Mouse (Mus musculus) cerebellum, postnatal 14 days (tissue): ENCODE measurements at regions not wholly inside any gene's neighbourhood (a gene's known extent, or its start where the extent isn't known, plus 50 kb on each side); places are given as distances from the start of the nearest gene placed in this dataset.
A peak's percentile ranks its signal among the peaks of the same experiment; 100 is the strongest.

Source experiments
- DNase-seq, 2 experiments: peaks; one replicate each; pipeline ENCODE4 v3.0.0; 2021; ENCODE audit warnings: mixed read lengths in 2 of 2

DNA sequence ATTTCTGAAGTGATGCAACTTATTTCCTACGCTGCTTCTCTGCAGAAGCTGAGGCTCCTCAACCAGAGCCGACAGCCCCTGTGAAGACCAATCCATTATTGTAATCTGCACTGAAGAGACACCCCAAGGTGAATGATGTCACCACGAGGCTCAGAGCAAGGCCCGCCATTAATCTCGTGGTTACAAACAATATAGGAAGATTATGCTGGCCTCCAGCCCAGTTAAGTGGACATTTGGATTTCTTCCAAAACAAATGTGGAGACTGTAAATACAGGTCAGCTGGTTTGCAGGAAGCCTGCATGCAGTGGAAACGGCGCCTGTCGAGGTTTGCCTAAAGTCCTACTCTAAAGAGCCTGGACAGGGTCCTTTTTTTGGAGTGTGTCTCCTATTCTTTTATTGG lies 390.6 kb upstream of the Zmiz1 start:
- peak; percentile 39 to 49 for DNase-seq

DNA sequence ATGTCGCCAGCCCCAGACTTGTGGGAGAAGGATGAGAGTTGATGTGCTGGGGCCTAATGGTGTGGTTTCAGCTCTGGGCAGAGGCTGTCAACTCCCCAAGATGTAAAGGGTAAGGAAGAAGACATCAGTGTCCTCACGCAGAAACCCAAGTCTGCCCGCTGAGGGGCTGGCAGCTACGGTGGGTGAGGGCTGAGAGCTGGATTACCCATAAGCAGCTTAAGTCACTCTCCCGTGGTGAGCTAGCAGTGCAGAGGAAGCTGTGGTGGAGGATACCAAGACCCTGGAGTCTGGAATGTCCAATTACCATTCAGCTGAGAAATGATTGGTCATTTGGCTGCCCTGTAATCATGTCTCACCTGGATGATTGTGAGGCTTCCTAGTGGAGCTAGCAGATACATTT lies 385.8 kb upstream of the Zmiz1 start:
- DNase-seq, result peak; percentile 54 to 75

DNA sequence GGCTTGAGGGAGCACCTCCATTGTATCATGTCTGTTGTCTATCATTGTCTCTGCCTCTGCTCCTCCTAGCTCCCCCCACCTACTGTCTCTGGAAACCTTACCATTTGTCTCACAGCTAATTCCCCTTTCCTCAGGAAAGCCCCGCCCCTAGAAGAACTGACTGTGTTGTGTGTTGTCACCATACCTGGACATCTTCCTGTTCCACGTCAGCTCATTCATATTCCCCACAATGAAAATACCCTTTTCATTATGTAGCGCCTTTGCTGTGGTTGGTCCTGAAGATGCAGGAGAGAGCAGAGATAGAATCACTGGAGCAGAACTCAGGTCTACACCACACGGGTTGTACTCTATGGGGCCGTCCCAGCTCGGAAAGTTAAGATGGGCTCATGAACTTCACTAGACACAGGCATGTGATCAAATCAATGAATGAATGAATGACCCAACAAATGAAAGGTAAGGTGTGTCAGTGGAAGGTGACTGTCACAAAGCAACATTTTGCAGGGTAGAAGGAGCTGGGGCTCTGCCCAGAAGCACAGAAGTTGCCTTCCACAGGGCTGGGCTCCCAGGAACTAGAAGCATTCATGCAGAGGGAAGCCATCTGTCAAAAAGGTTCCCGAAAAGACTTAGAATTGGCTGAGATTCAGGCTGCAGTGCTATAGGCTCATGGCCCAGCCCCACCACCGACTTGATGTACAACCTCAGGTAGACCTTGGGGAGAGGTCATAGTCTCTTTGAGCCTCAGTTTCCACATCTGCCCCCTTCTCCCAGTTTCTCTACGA lies 384.8 kb upstream of the Zmiz1 start:
- peak; percentile 91 to 96 for DNase-seq

DNA sequence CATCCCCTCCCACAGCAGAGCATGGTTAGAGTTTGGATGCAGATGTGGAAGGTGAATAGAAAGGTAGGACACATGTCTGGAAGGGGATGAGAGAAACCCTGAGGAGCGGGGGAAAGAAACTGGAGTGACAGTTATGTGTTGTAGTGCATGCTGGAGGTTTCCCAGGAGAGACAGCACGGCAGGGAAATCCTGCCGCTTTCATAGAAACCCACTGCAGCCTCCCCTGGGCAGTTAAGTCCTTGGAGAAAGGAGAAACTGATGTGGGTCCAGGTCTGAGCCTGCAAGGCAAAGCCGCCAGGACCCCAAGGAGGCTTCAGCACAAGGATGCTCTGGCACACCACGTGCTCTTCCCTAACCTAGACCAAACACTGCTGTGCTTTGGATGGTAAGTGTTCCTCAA lies 384.1 kb upstream of the Zmiz1 start:
- peak; percentile 40 to 64 for DNase-seq

DNA sequence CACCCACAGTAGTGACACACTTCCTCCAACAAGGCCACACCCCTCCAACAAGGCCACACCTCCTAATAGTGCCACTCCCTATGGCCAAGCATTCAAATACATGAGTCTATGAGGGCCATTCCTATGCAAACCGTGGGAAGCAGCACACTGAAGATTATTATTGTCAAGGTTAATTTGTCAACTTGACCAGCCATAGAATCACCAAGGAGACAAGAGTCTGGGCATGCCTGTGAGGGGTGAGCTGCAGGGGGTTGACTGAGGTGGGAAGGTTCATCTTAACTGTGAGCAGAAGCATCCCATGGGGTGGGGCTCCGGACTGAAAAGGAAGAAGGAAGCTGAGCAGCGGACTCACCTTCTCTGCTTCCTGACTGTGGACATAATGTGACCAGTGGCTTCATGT lies 378.6 kb upstream of the Zmiz1 start:
- DNase-seq, result no peak

DNA sequence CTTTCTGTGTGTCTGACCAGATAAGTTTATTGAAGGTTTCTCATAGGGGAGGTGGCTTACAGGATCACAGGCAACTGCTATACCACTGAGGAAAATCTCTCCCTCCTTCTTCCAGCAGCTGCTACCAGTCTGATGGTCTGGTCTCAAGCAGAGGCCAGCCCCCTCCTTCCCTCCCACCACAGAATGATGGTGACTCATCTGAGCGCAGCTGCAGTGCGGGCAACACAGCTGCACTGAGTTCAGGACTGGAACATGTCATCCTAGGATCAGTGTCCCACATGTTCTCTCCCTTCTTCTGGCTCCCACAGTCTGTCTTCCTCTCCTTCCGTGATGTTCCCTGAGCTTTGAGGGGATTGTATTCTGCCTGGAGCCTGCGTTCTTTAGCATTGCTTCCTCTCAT lies 375.1 kb upstream of the Zmiz1 start:
- no peak for DNase-seq

DNA sequence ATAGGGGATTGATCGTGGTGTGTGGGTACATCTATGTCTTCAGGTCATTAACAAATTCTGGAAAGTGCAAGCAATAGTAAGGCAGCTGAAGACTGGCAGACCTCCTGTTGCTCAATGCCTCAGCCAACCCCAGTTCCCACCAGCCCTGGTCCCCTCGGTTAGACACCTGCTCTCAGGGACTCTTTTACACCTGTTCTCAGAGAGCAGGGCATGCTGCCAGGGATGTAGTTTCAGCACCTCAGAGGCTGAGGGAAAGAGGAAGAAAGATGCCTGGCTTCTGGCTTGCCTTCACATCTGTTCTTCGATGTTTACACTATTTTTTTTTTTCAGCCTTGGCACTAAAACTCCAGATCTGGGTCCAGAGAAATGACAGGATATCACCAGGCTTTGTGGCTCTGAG lies 362.2 kb upstream of the Zmiz1 start:
- DNase-seq, result peak; percentile 49 to 58

DNA sequence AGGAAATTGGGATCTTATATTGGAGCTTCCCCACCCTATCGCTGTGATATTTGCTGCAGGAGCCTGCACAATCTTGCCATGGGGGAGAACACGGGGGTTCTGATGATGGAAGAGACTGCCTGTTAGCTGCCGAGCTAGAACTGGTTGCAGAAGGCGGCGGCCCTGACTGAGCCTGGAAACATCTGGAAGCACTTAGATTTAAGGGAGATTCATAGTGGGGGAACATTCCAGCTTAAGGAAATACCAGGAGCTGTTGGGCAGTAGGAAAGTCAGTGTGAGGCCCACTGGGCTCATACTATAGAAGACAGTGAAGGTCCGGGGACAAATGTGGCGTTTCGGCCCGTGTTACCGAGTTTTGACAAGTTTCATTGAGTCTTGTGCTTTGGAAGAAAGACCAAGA lies 353.6 kb upstream of the Zmiz1 start:
- DNase-seq, result no peak

DNA sequence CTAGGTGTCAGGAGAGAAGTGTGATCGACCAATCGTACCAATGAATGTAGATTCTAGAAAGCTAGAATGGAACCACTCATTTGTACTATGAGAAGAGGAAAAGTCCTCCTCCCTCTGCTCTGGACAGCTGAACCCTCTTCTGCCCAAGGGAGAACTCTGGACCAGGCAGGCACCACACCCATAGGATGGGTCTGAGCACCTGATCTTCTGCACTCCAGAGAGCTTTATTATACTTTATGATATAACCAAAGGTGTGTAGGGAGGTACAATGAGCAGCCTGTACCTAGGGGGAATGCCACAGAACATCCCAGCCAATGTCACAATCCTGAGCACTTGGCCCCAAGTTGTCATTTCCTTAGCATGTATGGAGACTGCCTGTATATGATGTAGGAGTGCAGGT lies 352.5 kb upstream of the Zmiz1 start:
- DNase-seq, result no peak

DNA sequence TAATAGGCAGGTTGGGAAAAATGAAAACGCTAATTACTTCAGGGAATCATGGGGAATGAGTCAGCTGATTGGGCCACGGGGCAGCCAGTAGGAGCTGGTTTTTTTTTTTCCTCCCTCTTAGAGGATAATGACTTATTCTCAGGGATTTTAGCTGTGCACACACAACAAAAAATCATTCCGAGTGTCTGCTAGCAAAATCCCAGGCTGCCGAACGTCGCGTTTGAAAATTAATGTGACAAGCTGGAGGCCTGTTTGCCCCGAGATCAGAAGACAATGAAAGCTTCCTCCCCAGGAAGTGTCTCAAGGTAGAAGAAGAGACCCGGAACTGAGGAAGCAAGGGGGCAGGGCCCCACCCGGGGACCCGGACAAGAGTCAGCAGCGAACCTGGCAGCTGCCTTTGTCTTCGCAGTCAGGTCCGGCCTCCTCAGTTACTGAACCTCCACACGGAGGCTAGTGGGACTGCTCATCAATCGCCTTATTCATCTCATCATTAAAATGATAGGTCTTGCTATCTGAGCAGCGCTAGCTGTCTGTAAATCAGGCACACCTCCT lies 350.8 kb upstream of the Zmiz1 start:
- no peak for DNase-seq

DNA sequence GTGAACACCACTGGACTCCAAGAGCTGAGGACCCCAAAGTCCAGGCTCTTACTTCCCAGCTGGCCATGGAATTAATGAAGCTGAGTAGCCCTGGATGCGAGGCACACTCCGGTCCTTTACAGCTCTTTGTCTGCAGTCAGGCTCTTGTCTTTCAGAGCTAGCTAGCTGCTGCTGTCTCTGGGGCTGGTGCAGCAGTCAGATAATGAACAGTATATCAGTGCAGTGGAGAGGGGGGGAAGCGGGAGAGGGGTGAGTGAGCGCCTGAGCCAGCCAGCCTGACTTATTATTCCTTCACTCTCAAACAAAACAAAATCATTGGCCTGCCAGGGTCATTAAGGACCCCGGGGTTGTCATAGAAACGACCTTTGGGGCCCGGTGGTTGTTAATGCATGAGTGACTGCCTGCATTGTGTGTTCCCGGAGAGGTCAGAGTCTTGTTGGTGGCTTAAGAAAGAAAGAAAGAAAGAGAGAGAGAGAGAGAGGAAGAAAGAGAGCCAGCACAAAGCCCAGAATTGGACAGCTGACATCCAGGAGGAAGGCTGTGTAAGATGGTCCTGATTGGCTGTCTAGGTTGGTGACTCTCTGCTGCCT lies 350.2 kb upstream of the Zmiz1 start:
- DNase-seq, result no peak

DNA sequence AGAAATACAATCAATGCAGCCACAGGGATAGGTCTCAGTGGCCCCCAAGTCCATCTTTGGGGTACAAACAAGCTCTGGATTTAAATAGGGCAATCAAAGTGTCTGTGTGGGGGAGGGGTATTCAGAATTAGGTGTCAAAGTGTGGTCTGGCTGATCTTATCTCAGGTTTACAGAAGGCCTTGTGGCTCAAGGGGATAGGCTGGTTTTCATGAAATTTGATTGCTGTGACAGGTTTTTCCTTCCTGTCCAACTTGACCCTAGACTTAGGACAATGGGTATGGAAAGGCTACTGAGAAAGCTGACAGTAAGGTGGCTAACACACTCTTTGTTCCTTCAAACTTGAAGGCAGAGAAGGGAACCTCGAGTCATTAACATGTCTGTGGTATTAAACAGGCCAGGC lies 349.3 kb upstream of the Zmiz1 start:
- DNase-seq, result no peak

DNA sequence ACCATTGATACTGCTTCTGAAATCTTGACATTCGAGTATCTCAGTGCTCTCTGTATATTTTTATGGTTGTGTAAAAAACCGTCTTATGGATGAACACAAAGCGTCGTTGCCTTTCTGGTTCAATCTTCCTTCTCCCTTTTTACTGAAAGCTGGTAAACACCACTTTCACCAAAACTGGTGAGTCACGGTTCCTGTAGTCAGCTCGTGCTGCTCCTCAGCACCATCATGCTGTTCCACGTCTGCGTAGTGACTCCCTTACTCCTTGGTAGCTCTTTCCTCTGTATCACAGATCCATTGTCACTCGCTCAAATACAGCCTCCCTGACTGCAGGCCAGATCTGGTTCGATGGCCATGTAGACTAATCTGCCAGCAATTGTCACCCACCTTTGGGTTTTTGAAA lies 346.2 kb upstream of the Zmiz1 start:
- DNase-seq, result no peak

DNA sequence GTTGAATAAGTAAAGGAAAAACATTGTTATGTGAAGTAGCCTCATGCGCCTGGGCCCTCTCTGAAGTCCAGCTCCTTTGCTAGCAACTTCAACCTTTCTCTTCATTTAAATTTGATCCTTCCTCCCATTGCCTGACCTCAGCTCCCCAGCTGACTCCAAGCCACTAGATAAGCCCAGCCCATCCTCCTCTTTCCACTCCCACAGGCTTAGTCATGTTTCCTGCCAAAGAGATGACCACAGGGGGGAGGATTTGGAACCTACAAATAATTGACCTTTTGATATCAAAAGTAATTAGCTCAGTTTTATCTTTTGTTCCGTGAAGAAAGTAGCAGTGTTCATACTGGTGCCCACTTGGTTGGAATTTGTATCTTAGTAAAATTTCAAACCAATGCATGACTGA lies 345.7 kb upstream of the Zmiz1 start:
- DNase-seq, result no peak

DNA sequence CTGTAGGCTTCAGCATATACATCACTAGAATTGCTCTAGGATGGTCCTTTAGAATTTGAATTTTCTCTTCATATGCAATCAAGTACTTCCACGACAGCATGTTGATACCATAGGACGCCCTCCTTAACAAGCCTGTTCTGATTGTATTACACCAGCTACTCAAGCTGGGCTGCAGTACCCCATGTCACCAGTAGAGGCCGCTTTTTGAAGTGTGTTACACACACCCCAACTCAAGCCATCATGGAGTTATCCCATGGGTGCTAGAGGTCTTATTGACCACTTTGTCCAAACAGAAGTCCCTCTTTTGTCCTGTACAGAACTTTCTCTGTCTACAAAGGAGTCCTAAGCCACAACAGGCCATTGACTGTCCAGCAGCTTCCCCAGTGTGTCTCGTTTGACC lies 342.6 kb upstream of the Zmiz1 start:
- peak; percentile 83 to 91 for DNase-seq

DNA sequence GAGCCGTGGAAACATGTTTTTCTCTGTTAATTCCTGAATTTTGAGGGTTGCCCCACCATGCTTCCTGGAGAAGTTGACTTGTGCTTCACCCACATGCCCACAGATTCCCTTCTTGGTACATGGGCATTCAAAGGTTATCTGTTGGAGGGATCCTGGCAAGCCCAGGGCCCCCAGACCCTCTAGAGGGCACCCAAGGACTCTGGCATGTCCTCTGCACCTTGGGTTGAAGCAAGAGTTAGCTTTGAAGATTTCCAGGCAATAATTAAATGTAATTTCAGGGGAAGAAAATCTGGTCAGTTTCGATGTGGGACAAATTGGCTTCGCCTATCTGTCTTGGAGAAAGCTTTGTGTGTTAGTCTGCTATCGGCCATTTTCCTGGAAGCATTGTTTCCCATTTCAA lies 339.0 kb upstream of the Zmiz1 start:
- DNase-seq, result peak; percentile 45 to 52

DNA sequence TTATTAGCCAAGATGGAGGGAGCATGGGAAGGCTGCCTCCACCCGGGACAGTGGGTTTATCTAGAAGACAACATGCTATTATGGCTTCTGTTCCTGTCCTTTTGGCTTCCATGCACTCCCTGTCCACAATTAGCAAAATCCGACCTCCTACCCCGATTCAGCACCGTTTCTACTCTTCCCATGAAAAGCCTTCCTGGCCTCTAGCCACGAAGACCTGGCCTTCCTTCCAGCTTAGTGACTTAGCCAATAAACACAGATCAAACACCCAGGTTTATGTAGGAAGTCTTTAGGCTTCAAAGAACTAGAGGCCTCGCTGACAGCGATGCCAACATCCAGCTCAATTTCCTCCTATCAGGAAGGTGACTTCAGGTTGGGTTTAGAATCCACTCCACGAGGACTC lies 338.5 kb upstream of the Zmiz1 start:
- DNase-seq, result peak; percentile 72 to 73

DNA sequence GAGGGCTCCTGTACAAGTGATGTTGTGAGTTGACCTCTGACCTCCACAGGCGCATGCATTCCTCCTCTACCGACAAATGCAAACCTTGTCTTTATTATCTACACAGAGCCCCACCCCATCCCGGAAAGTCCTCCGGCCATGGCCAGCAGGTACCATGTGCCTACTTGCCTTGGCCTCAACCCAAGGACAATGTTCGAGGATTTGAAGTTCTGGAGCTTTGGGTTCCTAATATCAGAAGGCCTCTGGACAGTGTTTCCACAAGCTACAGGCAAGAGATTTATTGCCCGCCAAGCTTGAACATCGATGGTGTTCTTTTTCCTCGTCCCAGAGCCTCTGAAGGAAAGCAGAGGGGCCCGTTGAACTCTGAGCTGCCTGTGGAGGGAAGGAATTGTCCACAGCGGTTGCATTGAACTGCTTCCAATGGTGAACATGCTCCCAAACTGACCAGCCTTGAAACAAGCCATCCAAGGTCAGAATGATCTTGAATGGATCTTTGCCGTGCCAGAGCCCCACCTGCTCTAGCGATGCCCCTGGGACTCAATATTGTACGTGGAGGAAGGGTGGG lies 335.9 kb upstream of the Zmiz1 start:
- no peak for DNase-seq

DNA sequence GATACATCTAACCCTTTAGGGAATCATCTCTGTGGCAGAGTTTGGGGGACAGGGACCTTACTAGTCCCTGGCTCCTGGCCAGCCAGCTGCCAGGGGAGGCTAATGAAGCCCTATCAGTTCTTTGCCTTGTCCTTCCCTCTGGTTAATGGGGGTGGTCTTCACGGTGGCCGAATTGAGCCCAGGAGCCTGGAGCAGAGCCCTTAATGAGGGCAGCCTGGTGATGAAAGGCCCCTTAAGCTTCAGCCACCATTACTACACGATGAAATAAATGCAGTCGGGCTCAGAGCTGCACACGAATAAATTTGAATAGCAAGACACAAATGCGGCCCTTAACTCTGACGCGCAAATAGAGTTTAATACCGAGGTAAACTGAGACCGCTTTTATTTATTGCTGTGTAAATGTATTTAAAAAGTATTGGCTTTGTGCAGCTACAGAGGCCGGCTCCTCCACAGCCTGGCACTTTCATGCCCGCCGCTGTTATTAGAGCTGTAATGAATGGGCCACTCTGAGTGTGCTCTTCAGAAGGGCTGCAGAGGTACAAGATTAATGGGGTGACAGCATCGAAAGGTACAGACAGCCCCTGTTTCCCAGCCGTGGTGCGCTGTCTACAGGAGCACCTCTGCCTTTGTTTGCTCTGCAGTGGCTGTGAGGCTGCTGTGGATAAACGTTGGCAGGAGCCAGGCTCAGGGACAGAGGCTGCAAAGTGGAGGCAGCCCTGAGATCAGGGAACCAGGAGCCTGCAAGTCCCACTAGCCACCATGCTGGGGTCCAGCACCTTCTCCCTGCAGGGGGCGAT lies 335.2 kb upstream of the Zmiz1 start:
- DNase-seq, result no peak

DNA sequence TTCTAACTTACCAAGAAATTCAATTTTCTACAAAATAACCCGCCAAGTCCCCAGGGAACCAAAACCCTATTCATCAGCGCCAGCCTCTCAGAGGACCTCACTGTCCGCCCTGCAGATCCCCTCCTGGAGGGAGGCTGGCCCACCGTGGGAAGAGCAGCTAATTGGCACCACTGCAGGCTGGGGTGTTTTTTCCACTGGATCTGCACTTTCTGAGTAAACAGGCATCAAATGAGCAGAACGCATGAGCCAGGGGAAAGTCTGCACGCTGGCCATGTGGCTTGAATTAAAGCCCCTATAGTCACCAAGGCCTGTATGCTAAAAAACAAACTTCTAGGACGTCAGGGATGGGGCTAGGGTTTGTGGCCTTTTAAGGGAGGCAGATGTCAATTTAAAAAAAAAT lies 332.4 kb upstream of the Zmiz1 start:
- no peak for DNase-seq

DNA sequence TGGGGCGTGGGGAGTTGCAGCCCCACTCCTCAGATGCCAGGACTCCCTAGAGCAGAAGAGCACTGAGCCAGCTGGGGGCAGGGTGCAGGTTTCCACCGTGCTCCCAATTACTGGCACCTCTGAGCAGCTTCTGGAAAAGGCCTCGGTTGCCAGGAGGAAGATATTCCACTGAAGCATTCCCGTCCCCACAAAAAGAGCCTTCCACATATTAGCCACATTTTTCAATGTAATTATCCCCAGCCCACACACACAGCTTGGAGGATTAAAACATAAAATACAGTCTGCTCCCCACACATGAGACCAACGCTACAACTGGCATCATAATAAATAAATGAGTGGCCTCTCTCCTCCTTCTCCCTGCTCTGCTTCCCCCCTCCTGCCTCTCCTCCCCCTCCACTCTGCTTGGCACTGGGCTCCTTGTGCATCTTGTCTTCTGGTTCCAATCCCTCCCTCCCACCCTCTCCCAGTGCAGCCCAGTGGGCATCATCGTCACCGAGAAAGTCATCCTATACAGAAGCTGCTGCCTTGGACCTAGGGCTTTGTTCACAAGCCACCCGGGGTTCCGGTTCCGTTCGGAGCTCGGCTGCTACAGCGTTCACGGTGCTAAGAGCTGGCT lies 331.3 kb upstream of the Zmiz1 start:
- DNase-seq, result peak; percentile 54 to 66

DNA sequence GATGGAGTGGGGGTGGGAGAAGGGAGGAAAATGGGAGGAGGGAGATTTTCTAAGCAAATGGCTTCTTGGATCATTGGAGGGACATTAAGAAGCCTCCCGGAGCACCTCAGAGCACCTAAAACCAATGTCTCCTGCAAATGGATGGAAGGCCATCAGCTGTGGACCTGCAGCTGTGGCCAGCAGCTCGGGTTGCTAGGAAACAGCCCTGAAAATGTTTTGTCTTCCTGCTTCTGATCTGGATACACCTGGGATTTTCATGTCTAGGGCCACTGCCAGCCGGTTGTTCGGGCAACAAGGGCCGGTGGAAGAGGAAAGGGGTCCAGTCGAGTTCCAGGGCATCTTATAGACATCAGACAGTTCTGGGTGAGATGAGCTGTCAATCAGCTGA lies 330.8 kb upstream of the Zmiz1 start:
- DNase-seq, result no peak

DNA sequence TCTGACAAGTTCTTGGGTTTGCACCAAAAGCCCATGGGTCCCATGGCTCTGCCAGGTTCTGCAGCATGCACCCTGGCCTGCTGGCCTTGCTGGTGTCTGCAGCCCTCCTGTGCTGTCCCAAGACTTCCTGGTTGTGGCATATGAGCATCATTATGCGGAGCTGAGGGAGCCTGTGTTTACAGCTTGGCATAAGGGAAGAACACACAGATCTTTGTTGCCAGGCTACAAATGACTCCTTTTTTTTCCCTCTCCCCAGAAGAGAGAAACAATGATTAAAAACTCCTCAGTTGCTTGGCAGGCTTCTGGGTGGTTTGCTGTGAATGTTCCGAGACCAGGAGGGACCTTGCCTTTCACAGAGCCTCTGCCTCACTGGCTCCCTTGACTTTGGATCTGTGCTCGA lies 323.6 kb upstream of the Zmiz1 start:
- DNase-seq, result no peak
